Mouse (Mus musculus) testis, adult 2 months (tissue): Measurements from ENCODE around the gene Usp32.

Source experiments
- CTCF ChIP-seq: fragments of 200-500 bp; IDR thresholded peaks from 2 replicates; pipeline ENCODE4 v1.5.1; 2012; ENCODE audit warnings: low read depth, mild to moderate bottlenecking, inconsistent platforms, low read length, moderate library complexity; ENCODE audit not compliant: control insufficient read depth, insufficient read depth, insufficient replicate concordance
- POLR2A ChIP-seq: fragments of 200-500 bp; IDR thresholded peaks from 2 replicates; pipeline ENCODE4 v1.6.1; 2012; ENCODE audit warnings: low read depth, mild to moderate bottlenecking, inconsistent platforms, low read length, moderate library complexity; ENCODE audit not compliant: control insufficient read depth

GRCm38 (mm10) chr11:85122073-85122472, 17.9 kb downstream of the Usp32 start:
- TF ChIP-seq CTCF (no peak), POLR2A (no peak)
